Mouse (Mus musculus) kidney, embryonic 15.5 days (tissue): ENCODE results near the gene Ptcd2. TPM values are rescaled to one million over a fixed set of nuclear protein-coding genes. Genes with fewer than 3 reads are reported as not detected.

Experiments
- ATAC-seq: fragments of 200-750 bp; cut with Nextera tagmentation; replicated peaks from 2 replicates; pipeline ENCODE4 v1.8.0; 2017; ENCODE audit warnings: moderate TSS enrichment; ENCODE audit not compliant: low FRiP score
- H3K27ac ChIP-seq: fragments of 300-500 bp; sonication (generic); 2 replicates; pipeline ENCODE4 v1.5.1; 2015; ENCODE audit warnings: mild to moderate bottlenecking, inconsistent platforms
- H3K27me3 ChIP-seq: fragments of 300-500 bp; sonication (generic); 2 replicates; pipeline ENCODE4 v1.6.1; 2015; ENCODE audit warnings: inconsistent platforms
- H3K36me3 ChIP-seq: fragments of 300-500 bp; sonication (generic); 2 replicates; pipeline ENCODE4 v1.6.1; 2015; ENCODE audit warnings: inconsistent platforms
- H3K4me1 ChIP-seq: fragments of 300-500 bp; sonication (generic); 2 replicates; pipeline ENCODE4 v1.6.1; 2015; ENCODE audit warnings: inconsistent platforms
- H3K4me2 ChIP-seq: fragments of 300-500 bp; sonication (generic); 2 replicates; pipeline ENCODE4 v1.6.1; 2015; ENCODE audit warnings: moderate library complexity, mild to moderate bottlenecking, inconsistent platforms
- H3K4me3 ChIP-seq: fragments of 300-500 bp; sonication (generic); replicated peaks from 2 replicates; pipeline ENCODE4 v1.5.1; 2015; ENCODE audit warnings: mild to moderate bottlenecking, inconsistent platforms
- H3K9ac ChIP-seq: fragments of 300-500 bp; sonication (generic); 2 replicates; pipeline ENCODE4 v1.6.1; 2015; ENCODE audit warnings: mild to moderate bottlenecking, inconsistent platforms
- H3K9me3 ChIP-seq: fragments of 300-500 bp; sonication (generic); replicated peaks from 2 replicates; pipeline ENCODE4 v1.6.1; 2016; ENCODE audit warnings: inconsistent platforms
- WGBS: fragments of 180-500 bp; shearing (Covaris S2); methylation state at CpG from one replicate; pipeline ENCODE4 v1.1.7; 2015; ENCODE audit warnings: mixed read lengths; 5-methylcytosine and 5-hydroxymethylcytosine counted together
- polyA plus RNA-seq: library from polyadenylated mRNA; unstranded; fragments of >200 nt; fragmentation: Nextera tagmentation; extraction: Ambion mirVana; gene quantifications from 2 replicates; pipeline ENCODE4 v1.2.1, GENCODE M21; 2015

Gene Ptcd2
- polyA plus RNA-seq, 1 experiment from 2014 or later, result 51.5 TPM

GRCm38 (mm10) chr13:99317058-99317457 lies 27.4 kb downstream of the Ptcd2 start:
- WGBS, result 61% methylated on average over 4 of the region's 4 CpGs
- Histone ChIP-seq H3K9ac (no peak overlapping the region), H3K27me3 (no peaks in the 10 kb centered on the region), H3K9me3 (no peaks in the 10 kb centered on the region), H3K4me2 (no peak overlapping the region), H3K27ac (no peak overlapping the region), H3K4me3 (no peak overlapping the region), H3K4me1 (0 out of 2 replicates have a peak, but pooled peaks cover 3% of the 10 kb centered on the region), H3K36me3 (peaks cover 32% of the 10 kb centered on the region)
- no peak for ATAC-seq

- no peak overlapping the region for H3K9ac ChIP-seq
- no peak overlapping the region for H3K4me2 ChIP-seq
- peaks cover 29% of the 10 kb centered on the region for H3K36me3 ChIP-seq
- H3K4me3 ChIP-seq, result no peak overlapping the region
- no peak for ATAC-seq
- H3K9me3 ChIP-seq, result no peaks in the 10 kb centered on the region
- 90% methylated on average over 6 of the region's 6 CpGs for WGBS
- no peak overlapping the region for H3K27ac ChIP-seq
- H3K4me1 ChIP-seq, result 0 out of 2 replicates have a peak, but pooled peaks cover 3% of the 10 kb centered on the region
- no peaks in the 10 kb centered on the region for H3K27me3 ChIP-seq
Observed at GRCm38 (mm10) chr13:99316366-99316765, 28.1 kb downstream of the Ptcd2 start.

GRCm38 (mm10) chr13:99314657-99315181 lies 29.8 kb downstream of the Ptcd2 start:
- H3K9ac ChIP-seq, result no peak overlapping the region
- peaks cover 13% of the 10 kb centered on the region for H3K36me3 ChIP-seq
- H3K4me1 ChIP-seq, result 0 out of 2 replicates have a peak, but pooled peaks cover 3% of the 10 kb centered on the region
- no peak overlapping the region for H3K4me3 ChIP-seq
- no peaks in the 10 kb centered on the region for H3K9me3 ChIP-seq
- 51% methylated on average over 15 of the region's 15 CpGs for WGBS
- ATAC-seq, result no peak
- H3K4me2 ChIP-seq, result no peak overlapping the region
- H3K27me3 ChIP-seq, result no peaks in the 10 kb centered on the region
- no peak overlapping the region for H3K27ac ChIP-seq

GRCm38 (mm10) chr13:99314098-99314497 lies 30.4 kb downstream of the Ptcd2 start:
- ATAC-seq, result no peak
- H3K9ac ChIP-seq, result no peak overlapping the region
- H3K27me3 ChIP-seq, result no peaks in the 10 kb centered on the region
- H3K4me1 ChIP-seq, result 0 out of 2 replicates have a peak, but pooled peaks cover 3% of the 10 kb centered on the region
- H3K4me2 ChIP-seq, result no peak overlapping the region
- H3K27ac ChIP-seq, result no peak overlapping the region
- H3K4me3 ChIP-seq, result no peak overlapping the region
- H3K36me3 ChIP-seq, result peaks cover 7% of the 10 kb centered on the region
- WGBS, result 85% methylated on average over 5 of the region's 5 CpGs
- no peaks in the 10 kb centered on the region for H3K9me3 ChIP-seq

- H3K4me3 ChIP-seq, result no peak overlapping the region
- H3K27me3 ChIP-seq, result no peaks in the 10 kb centered on the region
- H3K9ac ChIP-seq, result no peak overlapping the region
- no peak overlapping the region for H3K4me2 ChIP-seq
- peaks cover 14% of the 10 kb centered on the region for H3K4me1 ChIP-seq
- no peak overlapping the region; the same call in 1 of the 2 replicates for H3K27ac ChIP-seq
- no peaks in the 10 kb centered on the region for H3K36me3 ChIP-seq
- 79% methylated on average over 8 of the region's 8 CpGs for WGBS
- ATAC-seq, result no peak
- H3K9me3 ChIP-seq, result no peaks in the 10 kb centered on the region
Observed at GRCm38 (mm10) chr13:99308393-99308792, 36.1 kb downstream of the Ptcd2 start.

GRCm38 (mm10) chr13:99307930-99308359 lies 36.6 kb downstream of the Ptcd2 start:
- no peak overlapping the region for H3K4me2 ChIP-seq
- H3K9ac ChIP-seq, result no peak overlapping the region
- no peak overlapping the region; the same call in 1 of the 2 replicates for H3K27ac ChIP-seq
- no peaks in the 10 kb centered on the region for H3K36me3 ChIP-seq
- no peaks in the 10 kb centered on the region for H3K27me3 ChIP-seq
- WGBS, result 53% methylated on average over 5 of the region's 5 CpGs
- H3K9me3 ChIP-seq, result no peaks in the 10 kb centered on the region
- peaks cover 14% of the 10 kb centered on the region for H3K4me1 ChIP-seq
- H3K4me3 ChIP-seq, result no peak overlapping the region
- no peak for ATAC-seq

GRCm38 (mm10) chr13:99306164-99306563 lies 38.3 kb downstream of the Ptcd2 start:
- no peak for ATAC-seq
- no peak overlapping the region for H3K4me3 ChIP-seq
- 87% methylated on average over 8 of the region's 8 CpGs for WGBS
- no peaks in the 10 kb centered on the region for H3K36me3 ChIP-seq
- H3K9me3 ChIP-seq, result no peaks in the 10 kb centered on the region
- no peak overlapping the region for H3K27ac ChIP-seq
- no peaks in the 10 kb centered on the region; the same call in 1 of the 2 replicates for H3K27me3 ChIP-seq
- peaks cover 14% of the 10 kb centered on the region for H3K4me1 ChIP-seq
- no peak overlapping the region for H3K9ac ChIP-seq
- H3K4me2 ChIP-seq, result no peak overlapping the region

GRCm38 (mm10) chr13:99305186-99305585 lies 39.3 kb downstream of the Ptcd2 start:
- no peak overlapping the region for H3K4me3 ChIP-seq
- 71% methylated on average over 1 of the region's 1 CpGs for WGBS

GRCm38 (mm10) chr13:99304365-99304764 lies 40.1 kb downstream of the Ptcd2 start:
- Histone ChIP-seq H3K4me3 (no peak overlapping the region), H3K9ac (no peak overlapping the region), H3K27me3 (no peaks in the 10 kb centered on the region; the same call in 1 of the 2 replicates), H3K4me2 (no peak overlapping the region), H3K9me3 (no peaks in the 10 kb centered on the region), H3K27ac (no peak overlapping the region), H3K4me1 (peaks cover 16% of the 10 kb centered on the region), H3K36me3 (no peaks in the 10 kb centered on the region)
- no peak for ATAC-seq
- WGBS, result 75% methylated on average over 11 of the region's 11 CpGs

More at GRCm38 (mm10) chr13:99305186-99305585, 39.3 kb downstream of the Ptcd2 start:
- Histone ChIP-seq H3K27me3 (no peaks in the 10 kb centered on the region; the same call in 1 of the 2 replicates), H3K36me3 (no peaks in the 10 kb centered on the region), H3K4me1 (peaks cover 14% of the 10 kb centered on the region), H3K9me3 (no peaks in the 10 kb centered on the region), H3K9ac (no peak overlapping the region), H3K27ac (no peak overlapping the region), H3K4me2 (no peak overlapping the region)
- no peak for ATAC-seq

GRCm38 (mm10) chr13:99303846-99304245 lies 40.7 kb downstream of the Ptcd2 start:
- Histone ChIP-seq H3K27ac (no peak overlapping the region), H3K4me2 (no peak overlapping the region), H3K4me3 (no peak overlapping the region), H3K9me3 (no peaks in the 10 kb centered on the region), H3K9ac (no peak overlapping the region), H3K36me3 (no peaks in the 10 kb centered on the region), H3K4me1 (peaks cover 20% of the 10 kb centered on the region), H3K27me3 (no peaks in the 10 kb centered on the region; the same call in 1 of the 2 replicates)
- 53% methylated on average over 5 of the region's 5 CpGs for WGBS
- no peak for ATAC-seq

- H3K27ac ChIP-seq, result no peak overlapping the region
- no peaks in the 10 kb centered on the region for H3K9me3 ChIP-seq
- no peak overlapping the region for H3K4me2 ChIP-seq
- no peak overlapping the region for H3K9ac ChIP-seq
- no peaks in the 10 kb centered on the region for H3K36me3 ChIP-seq
- no peak for ATAC-seq
- H3K4me1 ChIP-seq, result peaks cover 14% of the 10 kb centered on the region
- 77% methylated on average over 5 of the region's 5 CpGs for WGBS
- no peaks in the 10 kb centered on the region; the same call in 1 of the 2 replicates for H3K27me3 ChIP-seq
- no peak overlapping the region for H3K4me3 ChIP-seq
Observed at GRCm38 (mm10) chr13:99299921-99300320, 44.6 kb downstream of the Ptcd2 start.

GRCm38 (mm10) chr13:99294176-99294575 lies 50.3 kb downstream of the Ptcd2 start:
- H3K4me2 ChIP-seq, result no peak overlapping the region
- 92% methylated on average over 13 of the region's 13 CpGs for WGBS
- no peaks in the 10 kb centered on the region for H3K27me3 ChIP-seq
- H3K9ac ChIP-seq, result no peak overlapping the region
- H3K27ac ChIP-seq, result no peak overlapping the region
- H3K9me3 ChIP-seq, result no peaks in the 10 kb centered on the region
- H3K4me3 ChIP-seq, result no peak overlapping the region
- peaks cover 3% of the 10 kb centered on the region; the same call in 1 of the 2 replicates for H3K4me1 ChIP-seq
- no peaks in the 10 kb centered on the region for H3K36me3 ChIP-seq
- no peak for ATAC-seq

- ATAC-seq, result no peak
- Histone ChIP-seq H3K4me3 (no peak overlapping the region), H3K9me3 (no peaks in the 10 kb centered on the region), H3K4me1 (no peaks in the 10 kb centered on the region), H3K27ac (no peak overlapping the region), H3K4me2 (no peak overlapping the region), H3K27me3 (no peaks in the 10 kb centered on the region), H3K9ac (no peak overlapping the region), H3K36me3 (no peaks in the 10 kb centered on the region)
- WGBS, result 90% methylated on average over 8 of the region's 8 CpGs
Observed at GRCm38 (mm10) chr13:99290766-99291165, 53.7 kb downstream of the Ptcd2 start.
